Mouse (Mus musculus): ENCODE measurements around the gene Slc25a22. TPM values are rescaled to one million over a fixed set of nuclear protein-coding genes. Genes with fewer than 3 reads are reported as not detected.
A peak's percentile ranks its signal among the peaks of the same experiment; 100 is the strongest.

Gene Slc25a22
- total RNA-seq, 2 experiments from 2014 or later, result 366 to 390 TPM

GRCm38 (mm10) chr7:141472763-141473162, 35.1 kb upstream of the Slc25a22 start:
- DNase-seq (ENCODE audit: low spot score in 2 of 2), result no peak

DNA sequence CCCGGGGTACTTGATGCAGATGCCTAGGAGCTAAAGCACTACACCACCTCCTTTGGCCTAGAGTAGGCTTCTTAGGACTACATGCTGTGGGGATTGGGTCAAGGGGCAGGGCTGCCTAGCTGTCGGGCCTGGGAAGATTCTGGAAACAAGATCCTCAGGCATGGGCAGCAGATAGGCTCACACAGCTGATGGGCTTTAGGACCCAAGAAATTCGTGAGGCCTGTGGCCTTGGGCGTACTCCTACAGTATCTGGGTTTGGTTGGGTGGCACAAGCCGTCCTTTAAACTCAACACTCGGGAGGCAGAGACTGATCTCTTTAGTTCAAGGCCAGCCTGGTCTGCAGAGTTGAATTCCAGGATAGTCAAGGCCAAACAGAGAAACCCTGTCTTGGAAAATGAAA, 34.5 kb upstream of the Slc25a22 start:
- no peak for DNase-seq (ENCODE audit: low spot score in 2 of 2)

DNA sequence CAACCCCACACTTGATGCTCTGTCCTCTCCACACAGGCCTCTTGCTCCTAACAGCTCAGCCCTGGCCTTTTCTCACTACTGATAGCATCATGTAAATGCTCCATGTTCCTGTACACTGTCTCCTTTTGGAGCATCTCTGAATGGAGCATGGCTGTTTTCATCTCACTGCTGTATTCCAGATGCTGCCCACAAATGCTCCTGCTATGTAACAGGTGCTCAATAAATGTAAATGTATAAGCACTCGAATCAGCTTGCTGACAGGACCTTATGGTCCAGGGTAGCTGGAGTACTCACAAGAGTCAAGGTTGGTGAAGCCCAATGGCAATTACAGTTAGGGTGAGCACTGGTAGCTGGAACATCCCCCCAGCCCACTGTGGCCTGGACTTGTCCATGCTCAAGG, 33.5 kb upstream of the Slc25a22 start:
- DNase-seq (ENCODE audit: low spot score in 2 of 2), result no peak

DNA sequence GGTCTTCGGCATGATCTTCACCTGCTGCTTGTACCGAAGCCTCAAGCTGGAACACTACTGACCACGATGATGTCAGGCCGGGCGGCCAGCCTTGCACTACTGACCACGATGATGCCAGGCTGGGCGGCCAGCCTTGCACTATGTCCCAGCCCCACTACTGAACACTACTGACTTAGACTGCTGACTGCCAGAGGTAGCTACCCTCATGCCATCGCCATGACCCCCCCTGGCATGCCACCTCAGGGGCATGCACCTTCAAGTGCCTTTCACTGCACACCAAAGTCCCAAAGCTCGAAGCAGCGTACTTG, 32.9 kb upstream of the Slc25a22 start:
- no peak for DNase-seq (ENCODE audit: low spot score in 2 of 2)

- DNase-seq (ENCODE audit: low spot score in 2 of 2), result no peak
Measured at GRCm38 (mm10) chr7:141469901-141470636, 32.4 kb upstream of the Slc25a22 start.

GRCm38 (mm10) chr7:141469352-141469751, 31.7 kb upstream of the Slc25a22 start:
- DNase-seq (ENCODE audit: low spot score in 2 of 2), result no peak

DNA sequence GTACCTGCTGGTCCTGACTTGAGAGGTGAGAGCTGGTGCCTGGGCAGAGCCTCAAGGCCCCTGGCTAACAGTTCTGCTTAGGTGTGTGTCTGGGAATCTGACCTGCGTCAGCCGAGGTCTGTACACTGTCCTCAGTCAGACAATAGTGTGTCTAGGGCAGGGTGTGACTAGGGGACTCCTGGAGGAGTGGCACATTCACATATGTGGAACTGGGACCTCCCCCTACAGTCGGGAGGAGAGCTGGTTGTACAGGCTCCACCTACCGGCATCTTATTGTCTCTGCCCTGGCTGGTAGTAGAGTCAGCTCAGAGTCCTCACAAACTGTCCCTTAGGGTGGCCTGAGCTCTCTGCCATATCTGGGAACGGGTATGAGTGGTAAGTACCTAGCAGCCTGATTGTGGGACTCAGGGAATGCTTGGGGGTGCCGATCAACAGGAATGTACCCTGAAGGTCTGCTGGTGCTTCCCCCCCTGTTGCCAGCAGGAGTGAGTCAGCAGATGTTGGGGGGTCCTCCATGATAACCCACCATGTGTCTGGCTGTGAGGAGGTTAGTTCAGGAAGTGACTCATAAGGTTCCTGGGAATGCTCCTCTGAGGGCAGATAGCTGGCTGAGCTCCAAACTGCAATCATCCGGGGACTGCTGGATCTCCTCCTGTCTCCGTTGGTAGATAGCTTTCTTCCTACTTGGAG, 31.0 kb upstream of the Slc25a22 start:
- peak in 1 of 2 experiments; percentile 61 for DNase-seq (ENCODE audit: low spot score in 2 of 2)

GRCm38 (mm10) chr7:141468164-141468521, 30.5 kb upstream of the Slc25a22 start:
- DNase-seq (ENCODE audit: low spot score in 2 of 2), result no peak

- DNase-seq (ENCODE audit: low spot score in 2 of 2), result peak in 1 of 2 experiments; percentile 54
Measured at GRCm38 (mm10) chr7:141467230-141468030, 29.7 kb upstream of the Slc25a22 start, which contains the start of gene Cd151. Cd151 (plus strand) TSS chr7:141467392.

DNA sequence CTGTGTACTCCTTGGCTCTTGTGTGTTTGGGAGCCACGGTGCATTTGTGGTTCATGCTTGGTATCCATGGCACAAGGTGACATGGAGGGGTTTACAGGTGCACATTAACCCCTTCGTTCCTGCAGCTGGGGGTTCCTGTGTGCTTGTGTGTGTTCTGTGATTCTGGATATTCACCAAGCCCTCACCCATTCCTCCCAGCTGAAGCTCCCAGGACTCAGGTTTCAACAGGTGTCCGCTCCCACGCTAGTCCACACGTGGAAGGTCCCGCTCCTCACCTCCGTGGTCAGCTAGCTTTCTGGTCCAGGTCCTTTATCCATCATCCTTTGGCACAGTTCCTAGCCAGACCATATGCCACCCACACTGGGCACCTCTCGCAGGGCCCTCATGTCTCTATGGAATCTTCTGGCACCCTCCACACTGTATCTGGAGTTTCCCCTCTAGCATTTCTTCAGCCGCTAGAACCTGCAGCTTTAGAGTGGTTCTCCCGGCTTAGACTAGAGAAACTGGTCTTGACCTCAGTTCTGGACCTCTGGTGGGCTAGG, 29.0 kb upstream of the Slc25a22 start:
- no peak for DNase-seq (ENCODE audit: low spot score in 2 of 2)

DNA sequence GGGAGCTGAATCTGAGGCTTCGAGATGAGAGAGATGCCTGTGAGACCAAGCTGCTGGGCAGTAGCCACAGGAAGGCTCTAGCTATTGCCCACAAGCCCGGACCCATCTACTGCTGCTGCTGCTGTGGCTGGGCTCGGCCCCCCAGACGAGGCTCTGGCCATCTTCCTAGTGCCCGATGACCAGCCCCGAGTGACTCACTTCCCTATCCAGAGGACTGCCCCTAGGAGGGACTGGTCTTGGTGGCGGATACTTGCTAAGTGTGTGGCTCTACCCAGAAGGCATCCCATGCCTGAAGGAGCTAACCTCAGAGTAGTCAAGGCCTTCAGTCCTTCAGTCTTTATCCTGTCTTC, 28.3 kb upstream of the Slc25a22 start:
- no peak for DNase-seq (ENCODE audit: low spot score in 2 of 2)

DNA sequence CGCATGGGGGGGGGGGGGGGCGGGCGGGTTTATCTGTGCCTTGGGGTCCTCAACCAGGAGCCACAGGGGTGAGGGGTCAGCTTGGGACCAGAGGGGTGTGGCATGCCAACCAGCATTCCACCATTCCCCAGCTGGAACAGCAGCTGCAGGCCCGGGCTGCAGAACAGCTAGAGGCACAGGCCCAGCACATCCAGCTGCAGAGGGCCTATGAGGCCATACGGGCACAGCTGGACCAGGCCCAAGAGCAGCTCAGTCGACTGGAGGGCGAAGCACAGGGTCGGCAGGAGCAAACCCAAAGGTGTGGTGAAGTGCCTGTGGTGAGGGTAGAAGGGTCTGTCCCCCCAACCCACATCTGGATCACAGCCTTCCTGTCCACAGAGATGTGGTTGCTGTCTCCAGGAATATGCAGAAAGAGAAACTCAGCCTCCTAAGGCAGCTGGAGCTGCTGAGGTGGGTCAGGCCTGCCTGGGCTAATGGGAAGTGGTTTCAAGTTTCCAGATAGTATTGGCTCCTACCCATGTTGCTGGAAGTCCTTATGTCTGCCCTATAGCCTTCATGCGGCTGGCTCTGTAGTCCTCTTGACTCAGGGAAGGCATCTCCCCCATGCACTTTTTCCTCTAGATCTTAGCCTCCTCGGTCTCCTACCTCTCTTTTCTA, 27.8 kb upstream of the Slc25a22 start:
- DNase-seq (ENCODE audit: low spot score in 2 of 2), result no peak

DNA sequence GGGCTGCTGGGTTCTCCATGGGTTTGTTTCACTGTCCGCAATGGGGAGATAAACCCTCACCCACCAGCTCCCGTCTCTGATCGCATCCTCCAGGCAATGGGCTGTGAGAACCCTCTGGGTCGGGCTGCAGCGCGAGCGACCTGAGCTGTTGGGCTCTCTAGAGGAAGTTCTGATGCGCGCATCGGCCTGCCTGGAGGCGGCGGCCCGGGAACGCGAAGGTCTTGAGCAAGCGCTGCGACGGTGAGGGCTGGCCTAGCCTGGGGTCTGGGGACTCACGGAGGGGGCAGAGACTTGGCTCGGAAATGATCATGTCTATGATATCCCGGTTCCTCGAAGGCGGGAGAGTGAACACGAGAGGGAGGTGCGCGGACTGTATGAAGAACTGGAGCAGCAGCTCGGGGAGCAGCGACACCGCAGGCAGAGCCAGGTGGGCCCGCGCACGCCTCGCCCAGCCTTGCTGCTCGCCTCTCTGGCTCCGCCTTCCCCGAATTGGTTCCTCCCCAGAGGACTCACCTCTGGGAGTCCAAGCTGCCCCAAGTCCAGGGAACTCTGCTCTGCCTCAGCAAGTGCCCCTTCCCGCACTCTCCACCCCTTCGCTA, 27.0 kb upstream of the Slc25a22 start:
- no peak for DNase-seq (ENCODE audit: low spot score in 2 of 2)

GRCm38 (mm10) chr7:141463824-141464602, 26.3 kb upstream of the Slc25a22 start:
- DNase-seq (ENCODE audit: low spot score in 2 of 2), result no peak

DNA sequence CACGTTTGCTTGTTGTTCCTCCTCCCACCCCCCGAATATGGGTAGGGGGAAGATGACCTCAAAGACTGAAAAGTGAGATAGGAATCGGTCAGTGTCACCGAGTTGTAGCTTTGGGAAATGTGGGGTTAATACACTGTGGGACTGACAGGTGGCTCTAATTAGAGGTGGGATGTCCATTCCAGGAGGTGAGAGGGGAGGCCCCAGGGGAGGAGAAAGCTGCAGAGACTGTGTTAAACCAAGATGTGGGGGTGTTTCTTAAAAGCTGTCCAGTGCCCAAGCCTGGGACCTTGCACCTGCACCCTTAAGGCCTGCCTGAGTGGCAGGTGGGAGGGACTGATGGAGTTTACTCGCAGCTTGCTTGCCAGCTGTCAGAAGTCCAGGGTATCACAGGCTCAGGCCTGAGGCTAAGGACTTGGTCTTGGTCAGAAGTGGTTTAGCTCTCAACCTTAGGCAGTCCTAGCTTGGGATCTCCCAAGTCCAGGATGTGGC, 24.7 kb upstream of the Slc25a22 start:
- DNase-seq (ENCODE audit: low spot score in 2 of 2), result no peak

GRCm38 (mm10) chr7:141461521-141462332, 24.0 kb upstream of the Slc25a22 start:
- DNase-seq (ENCODE audit: low spot score in 2 of 2), result no peak

- no peak for DNase-seq (ENCODE audit: low spot score in 2 of 2)
Measured at GRCm38 (mm10) chr7:141460391-141461113, 22.9 kb upstream of the Slc25a22 start, which contains the start of gene Cracr2b. Cracr2b (plus strand) TSS chr7:141461094.

- no peak for DNase-seq (ENCODE audit: low spot score in 2 of 2)
Measured at GRCm38 (mm10) chr7:141460001-141460390, 22.3 kb upstream of the Slc25a22 start.

Measured in layer of hippocampus, postnatal 14 days (tissue).